Mouse (Mus musculus) MN1 (cell line): Measurements from ENCODE around the gene Fcrl1.
"Not testable (repeated sequence)": the region's sequence is repeated elsewhere in the genome, so short reads cannot be mapped to it uniquely, and the experiment has no call there.

Source experiments
- DNase-seq: peaks from one replicate; pipeline ENCODE4 v3.0.0-alpha.2; 2016; ENCODE audit warnings: low spot score

Fcrl1 gene

DNA sequence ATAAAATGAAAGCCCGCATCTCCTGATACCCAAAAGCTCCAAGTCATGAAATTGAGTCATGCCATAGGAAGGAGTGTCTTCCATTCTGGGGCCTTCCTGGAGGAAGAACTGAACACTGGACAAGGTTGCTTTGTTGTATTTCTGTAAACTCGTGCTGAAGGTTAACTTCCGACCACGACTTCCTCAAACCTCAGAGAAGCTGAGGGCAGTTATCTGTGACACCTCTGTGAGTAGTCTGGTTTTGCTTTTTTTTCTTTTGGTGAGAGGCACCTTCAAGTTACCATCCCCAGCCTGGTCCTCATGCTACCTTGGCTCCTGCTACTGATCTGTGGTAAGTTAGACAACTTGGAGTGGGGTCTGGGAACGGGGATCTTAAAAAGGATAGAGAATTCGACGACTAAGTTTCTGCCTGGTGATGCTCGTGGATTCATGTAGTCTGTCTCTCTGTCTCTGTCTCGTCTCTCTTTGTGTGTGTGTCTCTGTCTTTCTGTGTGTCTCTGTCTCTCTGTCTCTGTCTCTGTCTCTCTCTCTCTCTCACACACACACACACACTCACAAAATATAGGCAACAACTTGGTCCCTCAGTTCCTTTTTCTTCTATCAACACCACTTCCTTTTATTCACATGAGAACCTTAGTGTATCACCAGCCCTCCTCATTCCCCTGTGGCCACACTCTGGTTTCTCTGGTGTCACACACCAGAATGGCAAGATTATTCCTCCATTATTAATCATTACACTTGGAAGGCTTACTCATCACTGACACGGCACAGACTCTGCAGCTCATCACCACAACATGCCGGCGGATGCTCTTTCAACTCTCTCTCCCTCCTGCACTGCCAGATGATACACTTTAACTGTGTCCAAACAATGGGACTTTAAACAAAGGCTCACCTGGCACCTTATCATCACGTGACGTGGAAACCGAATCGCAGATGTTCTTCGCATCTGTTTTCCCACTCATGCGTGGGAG is at the start of gene Fcrl1:
Gene Fcrl1 (plus strand): TSS at position 193 of the 971 bp plus-strand sequence.
- DNase-seq = no peak

DNA sequence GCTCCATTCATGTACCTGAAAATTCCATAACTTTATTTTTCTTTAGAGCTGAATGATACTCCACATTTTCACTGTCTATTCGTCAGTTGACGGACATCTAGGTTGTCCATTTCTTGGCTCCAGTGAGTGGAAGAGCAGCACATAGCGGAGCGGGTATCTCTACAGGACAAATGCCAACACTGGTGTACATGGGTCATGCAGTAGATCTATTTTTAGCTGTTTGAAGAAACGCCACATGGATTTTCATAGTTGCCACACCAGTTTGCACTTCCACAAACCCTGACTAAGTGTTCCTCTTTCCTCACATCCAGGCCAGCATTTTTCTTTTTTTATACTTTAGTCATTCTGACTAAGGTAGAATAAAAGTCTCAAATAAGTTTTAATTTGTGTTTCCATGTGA is 38.3 kb upstream of the Fcrl1 start:
- DNase-seq = no peak

DNA sequence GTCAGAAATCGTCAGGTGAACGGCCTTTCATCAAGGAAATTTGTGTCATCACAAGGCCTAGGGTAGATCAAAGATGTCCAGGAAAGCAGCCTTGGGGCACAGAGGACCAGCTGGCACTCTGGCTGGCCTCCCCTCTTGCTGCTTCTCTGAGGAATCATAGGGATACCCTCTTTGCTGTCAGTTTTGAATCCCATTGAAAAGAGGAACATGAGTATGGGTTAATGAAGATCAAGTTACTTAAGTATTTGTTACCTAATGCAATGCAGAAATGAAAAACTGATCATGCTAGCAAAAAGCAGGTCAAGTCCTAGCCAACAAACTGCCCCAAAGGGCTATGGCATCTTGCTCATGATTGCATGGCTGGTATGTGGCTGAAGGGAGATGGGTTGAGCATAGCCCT is 25.2 kb upstream of the Fcrl1 start:
- DNase-seq = not testable (repeated sequence)

DNA sequence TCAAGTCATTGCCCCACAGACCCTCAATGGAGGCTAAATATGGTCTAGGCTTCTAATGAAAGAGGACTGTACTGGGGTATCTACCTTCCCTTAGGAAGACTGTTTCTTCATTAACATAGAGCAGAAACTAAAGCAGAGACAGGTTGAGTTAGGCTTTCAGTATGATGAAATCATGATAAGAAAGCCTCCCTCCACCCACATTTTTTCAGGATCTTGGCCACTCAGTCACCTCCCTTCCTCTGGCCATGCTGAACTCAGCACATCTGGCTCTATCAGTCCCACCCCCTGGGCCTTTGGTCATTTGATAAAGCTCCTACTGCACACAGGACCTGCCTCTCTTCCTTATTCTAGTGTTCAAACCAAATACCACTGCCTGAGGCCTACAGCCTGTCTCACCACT is 18.6 kb upstream of the Fcrl1 start, which contains the start of gene Cd5l:
Gene Cd5l (plus strand): TSS at position 301 of the 400 bp plus-strand sequence.
- no peak for DNase-seq

DNA sequence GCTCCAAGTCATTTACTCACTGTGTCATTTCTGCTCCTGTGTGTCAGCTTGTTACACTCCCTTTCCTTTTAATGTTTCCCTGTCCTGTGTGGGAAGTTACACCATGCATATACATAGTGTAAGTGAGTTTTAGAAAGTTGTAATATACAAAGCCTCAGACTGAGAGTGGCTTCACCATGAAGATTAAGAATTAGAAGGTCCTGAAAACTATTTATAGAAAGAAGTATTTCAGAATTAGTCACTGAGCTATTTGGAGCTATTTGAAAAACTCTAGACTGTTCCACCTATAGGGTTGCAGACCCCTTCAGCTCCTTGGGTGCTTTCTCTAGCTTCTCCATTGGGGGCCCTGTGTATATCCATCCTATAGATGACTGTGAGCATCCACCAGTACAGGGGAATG is 17.0 kb upstream of the Fcrl1 start:
- no peak for DNase-seq

DNA sequence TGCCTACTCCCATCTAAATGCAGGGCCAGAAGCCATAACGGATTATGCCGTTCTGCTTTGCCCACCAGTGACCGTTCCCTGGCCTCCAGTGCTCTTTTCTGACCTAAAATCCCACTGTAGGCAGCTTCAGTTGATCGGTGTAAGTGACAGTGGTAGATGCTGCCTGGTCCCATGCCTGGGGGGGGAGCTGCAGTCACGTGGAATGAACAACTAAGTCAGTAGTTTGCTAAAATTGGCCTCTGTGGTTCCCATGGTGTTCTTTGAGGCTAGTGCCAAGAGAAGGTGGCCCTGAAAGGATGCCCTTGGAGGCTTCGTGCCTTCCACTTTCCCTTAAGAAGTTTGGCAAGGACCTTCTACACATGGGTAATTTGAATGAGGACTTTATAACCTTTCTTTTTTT is 15.7 kb upstream of the Fcrl1 start:
- DNase-seq = no peak

DNA sequence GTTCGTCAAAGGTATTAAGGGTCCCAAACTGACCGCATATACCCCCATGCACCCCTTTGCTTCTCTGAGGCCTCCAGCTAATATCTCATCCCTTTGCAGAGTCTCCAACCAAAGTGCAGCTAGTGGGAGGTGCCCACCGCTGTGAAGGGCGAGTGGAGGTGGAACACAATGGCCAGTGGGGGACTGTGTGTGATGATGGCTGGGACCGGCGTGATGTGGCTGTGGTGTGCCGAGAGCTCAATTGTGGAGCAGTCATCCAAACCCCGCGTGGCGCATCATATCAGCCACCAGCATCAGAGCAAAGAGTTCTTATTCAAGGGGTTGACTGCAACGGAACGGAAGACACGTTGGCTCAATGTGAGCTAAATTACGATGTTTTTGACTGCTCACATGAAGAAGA is 10.5 kb upstream of the Fcrl1 start:
- no peak for DNase-seq

DNA sequence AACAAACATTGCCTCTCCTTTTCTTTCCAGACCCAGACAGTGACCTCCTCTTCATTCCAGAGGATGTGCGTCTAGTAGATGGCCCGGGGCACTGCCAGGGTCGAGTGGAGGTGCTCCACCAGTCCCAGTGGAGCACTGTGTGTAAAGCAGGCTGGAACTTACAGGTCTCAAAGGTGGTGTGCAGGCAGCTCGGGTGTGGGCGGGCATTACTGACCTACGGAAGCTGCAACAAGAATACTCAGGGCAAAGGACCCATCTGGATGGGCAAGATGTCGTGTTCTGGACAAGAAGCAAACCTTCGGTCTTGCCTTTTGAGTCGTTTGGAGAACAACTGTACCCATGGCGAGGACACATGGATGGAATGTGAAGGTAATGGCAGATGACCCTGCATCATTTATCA is 8.7 kb upstream of the Fcrl1 start:
- no peak for DNase-seq

DNA sequence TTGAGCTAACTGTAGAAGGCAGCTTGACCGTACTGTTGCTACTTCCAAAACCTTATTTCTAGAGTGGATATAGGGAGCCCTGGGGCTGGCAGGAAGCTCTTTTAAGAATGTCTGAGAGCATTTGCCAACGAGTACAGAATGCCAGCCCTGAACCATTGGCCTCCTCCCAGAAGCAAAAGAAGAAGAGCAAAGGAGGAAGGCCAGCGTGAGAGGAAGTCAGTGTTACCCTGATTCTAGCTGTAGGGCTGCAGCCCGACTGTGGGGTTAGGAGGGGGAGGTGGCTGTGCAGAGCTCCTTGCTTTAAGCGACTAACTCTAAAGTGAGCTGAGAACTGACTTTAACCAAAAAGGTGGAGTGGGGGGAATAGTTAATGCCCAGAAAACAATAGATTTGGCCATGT is 7.0 kb upstream of the Fcrl1 start:
- no peak for DNase-seq

DNA sequence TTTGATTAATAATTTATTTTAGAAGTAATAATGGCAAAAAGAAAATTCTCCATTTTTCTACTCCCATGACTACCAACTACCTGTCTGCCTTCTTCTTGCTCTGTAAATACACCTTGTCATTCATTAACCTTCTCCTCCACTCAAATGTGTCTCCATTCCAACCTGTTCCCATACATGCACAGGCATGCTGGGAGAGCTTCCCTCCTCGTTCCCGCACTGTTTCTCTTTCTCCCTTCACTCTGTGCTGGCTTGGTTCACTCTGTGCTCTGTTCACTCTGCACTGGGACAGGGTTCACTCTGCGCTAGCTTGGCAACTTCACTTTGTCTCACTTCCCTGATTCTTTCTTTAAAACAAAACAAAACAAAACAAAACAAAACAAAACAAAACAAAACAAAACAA is 1.0 kb downstream of the Fcrl1 start:
- no peak for DNase-seq

DNA sequence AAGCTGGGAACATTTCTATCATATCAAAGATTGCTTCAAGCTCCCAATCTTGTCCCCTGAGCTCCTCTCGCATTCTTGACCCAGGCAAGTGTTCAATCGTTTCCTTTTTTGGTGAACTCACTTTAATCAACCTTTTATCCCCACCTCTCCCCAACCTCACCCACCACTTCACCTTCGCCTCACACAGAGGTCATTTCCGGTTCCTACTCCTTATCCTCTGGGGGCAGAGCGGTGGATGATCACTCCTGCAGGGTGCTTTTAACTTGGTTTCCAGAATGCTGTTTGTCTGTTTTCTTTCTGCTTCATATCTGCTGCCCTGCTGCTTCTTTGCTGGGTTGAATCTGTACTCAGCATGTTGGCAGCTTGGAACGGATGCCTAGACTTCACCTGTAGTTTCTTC is 1.5 kb downstream of the Fcrl1 start:
- DNase-seq = no peak

DNA sequence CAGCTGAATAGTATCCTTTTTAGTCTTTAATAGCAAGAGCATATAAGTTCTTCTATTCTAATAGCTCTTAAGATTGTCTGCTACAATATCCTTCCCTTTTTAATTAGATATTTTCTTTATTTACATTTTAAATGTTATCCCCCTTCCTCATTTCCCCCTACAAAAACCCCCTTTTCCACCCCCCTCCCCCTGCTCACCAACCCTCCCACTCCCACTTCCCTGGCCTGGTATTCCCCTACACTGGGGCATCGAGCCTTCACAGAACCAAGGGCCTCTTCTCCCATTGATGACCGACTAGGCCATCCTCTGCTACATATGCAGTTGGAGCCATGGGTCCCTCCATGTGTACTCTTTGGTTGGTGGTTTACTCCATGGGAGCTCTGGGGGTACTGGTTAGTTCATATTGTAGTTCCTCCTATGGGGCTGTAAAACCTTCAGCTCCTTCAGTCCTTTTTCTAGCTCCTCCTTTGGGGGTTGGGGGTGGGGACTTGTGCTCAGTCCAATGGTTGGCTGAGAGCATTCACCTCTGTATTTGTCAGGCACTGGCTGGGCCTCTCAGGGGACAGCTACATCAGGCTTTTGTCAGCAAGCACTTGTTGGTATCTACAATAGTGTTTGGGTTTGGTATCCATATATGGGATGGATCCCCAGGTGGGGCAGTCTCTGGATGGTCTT is 3.6 kb downstream of the Fcrl1 start:
- DNase-seq = not testable (repeated sequence)

DNA sequence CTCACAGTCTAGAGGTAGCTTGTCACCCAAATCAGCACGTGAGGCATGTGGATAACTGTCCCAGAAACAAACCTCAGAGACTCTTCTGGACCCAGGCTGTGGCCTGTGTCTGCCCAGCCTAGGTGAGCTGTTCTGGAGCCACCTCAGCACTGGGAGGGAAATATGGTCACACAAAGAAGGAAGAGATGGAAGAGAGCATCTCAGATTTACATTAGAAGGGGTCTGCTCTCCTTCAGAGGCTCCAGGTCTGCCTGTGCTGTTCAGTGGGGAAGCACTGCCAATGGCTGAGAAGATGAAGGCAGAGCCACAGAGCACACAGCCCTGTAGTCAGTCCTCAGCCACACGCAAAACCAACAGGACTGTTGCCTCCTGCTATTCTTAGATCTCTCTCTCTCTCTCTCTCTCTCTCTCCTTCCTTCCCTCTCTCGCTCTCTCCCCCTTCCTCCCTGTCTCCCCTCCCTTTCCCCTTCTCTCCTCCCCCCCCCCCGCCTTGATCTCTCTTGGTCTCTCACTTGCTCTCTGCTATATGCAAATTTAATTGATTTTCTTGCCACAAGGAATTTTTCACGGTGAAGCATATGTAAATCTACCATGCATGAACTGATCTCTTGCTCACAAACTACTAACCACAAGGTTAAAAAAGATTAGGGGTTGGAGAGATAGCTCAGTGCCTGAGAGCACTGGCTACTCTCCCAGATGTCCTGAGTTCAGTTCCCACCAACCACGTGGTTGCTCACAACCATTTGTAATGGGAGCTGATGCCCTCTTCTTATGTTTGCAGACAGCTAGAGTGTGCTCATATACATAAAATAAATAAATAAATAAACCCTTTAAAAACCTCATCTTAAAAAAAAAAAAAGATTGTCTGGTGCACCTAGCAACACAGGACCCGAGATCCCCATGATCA is 5.9 kb downstream of the Fcrl1 start:
- no peak for DNase-seq

DNA sequence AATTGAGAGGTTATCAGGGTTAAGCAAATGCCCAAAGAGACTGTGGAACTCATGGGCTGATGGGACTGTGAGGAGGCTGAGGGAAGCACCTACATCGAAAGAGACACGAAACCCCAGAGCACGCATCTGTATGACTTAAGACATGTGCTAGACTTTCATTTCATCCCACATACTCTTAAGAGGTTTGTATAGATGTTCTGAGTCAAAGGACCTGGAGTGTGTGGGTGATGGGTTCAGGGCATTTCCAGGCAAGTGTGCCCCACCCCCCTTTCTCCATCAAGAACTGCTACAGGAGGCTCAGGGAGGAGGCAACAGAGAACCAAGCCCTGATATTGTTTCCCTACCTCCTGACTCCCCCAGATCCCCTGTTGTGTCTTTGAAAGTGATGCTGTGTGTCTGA is 7.1 kb downstream of the Fcrl1 start:
- no peak for DNase-seq

DNA sequence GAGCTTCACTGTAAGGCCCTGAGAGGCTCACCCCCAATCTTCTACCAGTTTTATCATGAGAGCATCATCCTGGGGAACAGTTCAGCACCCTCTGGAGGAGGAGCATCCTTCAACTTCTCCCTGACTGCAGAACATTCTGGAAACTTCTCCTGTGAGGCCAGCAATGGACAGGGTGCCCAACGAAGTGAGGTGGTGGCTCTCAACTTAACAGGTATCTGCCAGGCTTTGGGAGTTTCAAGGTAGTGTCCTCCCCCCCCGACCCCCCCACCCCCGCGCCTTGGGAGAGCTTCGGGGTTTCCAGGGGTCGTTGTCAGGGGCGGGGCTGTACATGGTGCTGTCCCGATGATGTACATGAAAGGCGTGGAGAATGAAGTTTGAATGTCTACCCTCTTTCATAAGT is 8.9 kb downstream of the Fcrl1 start:
- no peak for DNase-seq

DNA sequence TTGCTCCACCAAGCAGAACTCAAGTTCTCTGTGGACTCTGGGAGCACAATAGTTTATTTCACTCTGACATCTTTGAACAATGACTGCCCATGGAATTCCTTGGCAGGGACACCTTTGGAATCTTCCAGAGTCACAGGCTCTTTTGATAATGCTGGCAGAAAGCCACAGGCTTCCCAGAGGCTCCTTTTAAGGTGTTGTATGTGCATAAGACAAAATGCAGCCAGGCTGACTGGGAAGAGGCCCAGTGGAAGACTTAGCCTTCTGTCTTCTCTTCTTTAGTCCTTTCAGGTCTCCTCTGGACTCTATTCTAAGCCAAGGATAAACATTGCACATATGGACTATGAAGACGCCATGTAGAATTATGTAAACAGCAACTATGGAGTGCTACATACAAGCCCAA is 14.7 kb downstream of the Fcrl1 start:
- no peak for DNase-seq

DNA sequence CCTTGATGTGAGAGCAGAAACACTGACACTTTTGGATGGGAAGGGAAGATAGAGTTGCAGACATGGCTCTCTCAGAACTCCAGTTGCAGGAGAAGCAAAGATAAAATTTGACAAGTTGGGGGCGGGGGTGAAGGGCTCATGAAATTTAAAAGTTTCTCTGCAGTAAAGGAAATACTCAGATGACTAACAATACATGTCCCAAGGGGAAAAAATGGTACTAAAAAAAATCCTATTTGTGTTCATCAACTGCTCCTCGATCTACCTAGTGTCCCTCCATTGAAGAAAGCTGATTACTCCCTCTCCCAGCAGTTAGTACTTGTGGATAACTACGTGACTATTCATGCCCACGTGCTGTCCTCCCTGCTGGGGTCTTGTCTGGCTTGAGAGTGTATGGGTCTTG is 22.6 kb downstream of the Fcrl1 start:
- DNase-seq = no peak

DNA sequence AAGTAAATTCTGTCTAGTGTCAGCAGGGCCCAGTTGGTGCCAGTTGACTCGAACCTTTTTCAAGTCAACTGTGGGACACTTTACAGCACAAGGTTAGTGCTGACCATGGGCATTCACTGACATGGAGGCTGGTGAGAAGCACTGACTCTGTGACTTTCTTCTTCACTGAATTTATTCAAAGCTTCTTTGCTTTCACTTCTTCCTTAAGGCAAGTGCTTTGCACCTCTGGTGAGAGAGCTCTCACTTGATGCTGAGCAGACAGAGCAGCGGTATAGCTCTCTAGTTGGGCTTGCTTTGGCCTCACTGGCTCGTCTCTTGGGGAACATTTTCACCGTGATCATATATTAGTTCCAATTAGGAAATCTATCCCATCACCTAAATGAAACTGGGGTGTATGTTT is 23.7 kb downstream of the Fcrl1 start:
- DNase-seq = no peak

DNA sequence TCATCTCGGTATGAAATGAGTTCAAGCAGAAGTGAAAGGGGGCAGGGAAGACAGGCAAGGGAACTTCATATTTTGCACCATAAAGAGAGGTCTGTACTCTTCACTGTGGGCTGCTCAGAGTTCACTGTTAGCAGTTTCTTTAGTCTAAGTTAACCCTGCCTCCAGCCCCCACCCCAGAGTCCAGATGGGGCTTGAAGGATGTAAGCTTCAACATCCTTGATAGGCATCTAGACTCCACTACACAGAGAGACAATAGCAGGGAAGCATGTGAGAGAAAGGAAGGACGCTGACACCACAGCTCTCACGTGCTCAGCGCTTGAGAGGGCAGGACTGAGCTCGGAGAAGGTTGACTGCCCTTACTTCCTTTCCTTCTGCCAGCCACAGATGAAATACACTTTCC is 25.1 kb downstream of the Fcrl1 start:
- no peak for DNase-seq

DNA sequence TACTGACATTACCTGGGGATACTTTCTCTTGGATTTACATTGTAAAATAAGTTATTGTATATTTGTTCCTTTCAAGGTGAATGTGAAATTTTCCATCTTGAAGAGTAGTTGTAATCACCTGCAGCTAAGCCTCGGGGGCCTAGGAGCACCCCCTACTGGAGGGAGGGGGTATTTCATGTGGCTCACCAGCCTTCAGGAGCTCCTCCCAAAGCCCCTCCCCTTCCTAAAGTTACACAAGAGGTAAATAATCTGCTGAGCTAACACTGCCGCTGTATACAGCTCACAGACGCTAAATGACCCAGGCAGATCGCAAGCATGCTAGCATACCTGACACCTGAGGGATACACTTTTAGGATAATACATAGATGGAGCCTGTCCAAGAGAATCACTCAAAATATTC is 32.0 kb downstream of the Fcrl1 start:
- no peak for DNase-seq

DNA sequence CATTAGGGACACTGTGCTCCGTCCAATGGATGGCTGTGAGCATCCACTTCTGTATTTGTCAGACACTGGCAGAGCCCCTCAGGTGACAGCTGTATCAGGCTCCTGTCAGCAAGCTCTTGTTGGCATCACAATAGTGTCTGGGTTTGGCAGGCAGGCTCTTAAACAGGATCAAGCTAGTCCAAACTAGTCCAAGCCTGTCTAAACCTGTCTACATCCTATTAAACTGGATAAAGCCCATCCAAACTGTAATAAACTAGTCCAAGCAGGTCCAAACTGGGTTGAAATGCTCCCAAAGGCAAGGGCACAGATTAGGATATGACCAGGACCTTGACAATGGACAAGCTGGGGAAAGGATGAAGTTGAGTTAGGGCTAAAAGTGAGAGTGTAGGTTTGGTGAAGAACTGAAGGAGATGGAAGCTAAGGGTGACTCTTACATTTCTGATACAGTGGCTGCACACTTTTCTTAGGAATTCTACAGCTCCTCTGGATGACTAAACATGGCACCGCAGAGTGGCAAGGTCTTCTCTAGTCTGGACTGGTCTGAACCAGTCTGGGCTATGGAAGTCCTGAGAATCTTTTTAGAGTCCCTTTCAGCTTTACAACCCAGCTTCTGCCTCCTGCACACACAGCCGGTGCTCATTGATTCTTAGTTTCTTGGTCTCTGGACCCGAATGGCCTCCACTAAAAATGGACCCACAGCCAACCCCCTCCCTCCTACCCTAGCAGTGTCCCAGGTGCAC is 33.2 kb downstream of the Fcrl1 start:
- DNase-seq = no peak

DNA sequence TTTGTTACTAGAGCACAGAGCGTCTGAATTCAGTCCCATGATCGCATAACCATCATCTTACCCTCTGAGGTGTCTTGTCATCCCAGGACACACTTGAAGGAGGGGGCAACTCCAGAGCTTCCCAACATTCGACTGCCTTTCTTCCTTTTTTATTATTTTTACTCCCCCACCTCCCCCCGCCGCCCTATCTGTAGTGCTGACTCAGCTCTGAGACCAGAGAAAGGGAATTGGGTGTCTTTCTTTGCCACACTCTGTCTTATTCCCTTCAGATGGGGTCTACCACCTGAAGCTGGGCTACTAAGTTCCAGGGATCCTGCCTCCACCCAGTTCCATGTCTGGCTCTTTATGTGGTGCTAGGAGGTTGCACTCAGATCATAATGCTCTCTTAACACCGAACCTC is 34.4 kb downstream of the Fcrl1 start:
- DNase-seq = no peak
